Mouse (Mus musculus): ENCODE results near the gene Entpd1. TPM values are rescaled to one million over a fixed set of nuclear protein-coding genes. Genes with fewer than 3 reads are reported as not detected.
A peak's percentile ranks its signal among the peaks of the same experiment; 100 is the strongest.

The Entpd1 gene
- total RNA-seq, 1 experiment from 2014 or later = 54.4 TPM

DNA sequence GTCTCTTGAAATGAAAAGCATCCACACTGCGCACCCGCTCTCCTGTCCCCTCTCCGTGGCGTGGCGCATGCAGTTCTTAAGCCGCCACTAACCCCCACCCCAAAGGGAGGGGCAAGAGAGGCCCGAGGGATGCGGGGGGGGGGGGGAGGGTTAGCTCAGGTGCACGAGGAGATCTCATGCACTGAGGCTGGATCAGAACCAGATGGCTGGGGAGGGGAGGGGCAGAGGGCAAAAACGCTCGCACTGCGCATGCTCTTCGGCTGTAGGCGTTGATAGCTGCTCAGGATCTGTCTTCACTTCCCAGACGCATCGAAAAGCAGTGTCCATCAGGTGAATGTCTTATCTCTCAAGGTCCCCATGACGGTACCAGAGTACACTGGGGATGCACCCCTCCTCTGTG lies 136.4 kb downstream of the Entpd1 start, which contains the start of gene Cc2d2b:
Gene Cc2d2b, plus strand, starts transcription at position 195 of the 400 bp plus-strand sequence.
- ATAC-seq (replicated peaks; ENCODE audit: insufficient number of reproducible peaks, low FRiP score, low TSS enrichment, poor library complexity, severe bottlenecking) = no peak

DNA sequence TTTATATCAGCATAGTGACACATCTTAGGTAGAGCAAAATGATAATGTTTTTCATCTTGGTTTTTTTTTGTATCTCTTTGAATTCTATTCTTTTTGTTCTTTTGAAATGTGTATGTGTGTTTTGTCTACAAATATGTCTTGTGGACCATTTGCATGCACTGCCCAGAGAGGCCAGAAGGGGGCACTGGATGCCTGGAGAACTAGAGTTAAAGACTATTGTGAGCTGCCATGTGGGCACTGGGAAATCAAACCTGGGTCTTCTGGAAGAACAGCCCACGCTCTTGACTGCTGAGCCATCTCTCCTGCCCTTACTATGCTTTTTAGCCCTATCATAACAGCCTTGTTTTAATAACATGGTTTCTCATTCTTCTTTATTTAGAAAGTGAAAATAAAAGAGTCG lies 142.1 kb downstream of the Entpd1 start:
- peak; percentile 75 for ATAC-seq (replicated peaks; ENCODE audit: insufficient number of reproducible peaks, low FRiP score, low TSS enrichment, poor library complexity, severe bottlenecking)

DNA sequence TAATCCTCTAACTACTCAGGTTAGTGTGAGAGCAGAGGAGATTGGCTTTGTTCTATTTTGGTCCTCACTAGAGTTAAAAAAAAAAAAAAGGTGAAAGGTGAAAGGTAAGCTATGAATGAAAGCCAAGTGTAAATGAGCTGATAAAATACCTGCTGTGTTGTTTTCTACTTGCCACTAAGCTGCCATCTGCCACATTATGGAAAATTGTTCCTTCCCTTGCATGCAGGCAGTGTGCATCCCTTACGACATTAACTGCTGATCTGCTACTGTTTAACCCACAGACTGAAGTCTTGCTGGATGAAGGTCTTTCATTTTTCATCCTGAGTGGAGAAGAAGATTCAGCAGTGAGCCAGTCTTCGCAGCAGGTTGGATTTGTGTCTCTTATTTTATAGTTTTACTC lies 147.9 kb downstream of the Entpd1 start:
- ATAC-seq (replicated peaks; ENCODE audit: insufficient number of reproducible peaks, low FRiP score, low TSS enrichment, poor library complexity, severe bottlenecking) = no peak

DNA sequence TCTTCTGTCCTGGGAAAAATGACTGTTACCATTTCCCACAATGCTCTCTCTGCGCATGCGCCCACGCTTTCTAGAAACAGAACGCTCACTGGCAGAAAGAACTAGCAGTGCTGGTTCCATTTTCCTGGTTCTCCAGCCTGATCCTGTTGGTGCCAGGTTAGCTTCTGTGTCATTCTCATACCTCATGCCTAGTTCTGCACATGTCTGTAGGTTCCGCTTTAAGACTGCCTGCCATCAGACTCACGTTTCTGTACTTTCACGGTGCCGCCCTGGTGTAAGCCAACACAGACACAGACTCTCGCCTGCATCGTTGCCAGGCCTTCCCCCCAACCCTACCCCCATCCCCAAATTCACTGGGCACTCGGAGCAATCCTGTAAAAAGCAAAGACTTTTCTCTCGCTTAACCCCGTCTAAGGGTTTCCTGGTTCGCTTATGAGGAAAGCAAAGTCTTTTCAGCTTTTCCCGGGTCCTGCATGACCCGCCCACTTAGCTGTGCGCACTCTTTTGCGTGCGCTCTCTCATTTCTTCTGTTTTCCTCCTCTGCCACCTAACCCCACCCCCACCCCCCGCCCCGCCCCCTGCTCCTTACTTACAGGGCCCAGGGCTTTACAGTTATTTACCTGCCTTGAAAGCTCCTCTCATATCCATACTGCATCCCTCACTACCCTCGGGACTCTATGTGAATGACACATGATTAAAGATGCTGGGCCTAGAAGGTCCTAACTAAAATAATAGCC lies 150.0 kb downstream of the Entpd1 start:
- no peak for ATAC-seq (replicated peaks; ENCODE audit: insufficient number of reproducible peaks, low FRiP score, low TSS enrichment, poor library complexity, severe bottlenecking)

DNA sequence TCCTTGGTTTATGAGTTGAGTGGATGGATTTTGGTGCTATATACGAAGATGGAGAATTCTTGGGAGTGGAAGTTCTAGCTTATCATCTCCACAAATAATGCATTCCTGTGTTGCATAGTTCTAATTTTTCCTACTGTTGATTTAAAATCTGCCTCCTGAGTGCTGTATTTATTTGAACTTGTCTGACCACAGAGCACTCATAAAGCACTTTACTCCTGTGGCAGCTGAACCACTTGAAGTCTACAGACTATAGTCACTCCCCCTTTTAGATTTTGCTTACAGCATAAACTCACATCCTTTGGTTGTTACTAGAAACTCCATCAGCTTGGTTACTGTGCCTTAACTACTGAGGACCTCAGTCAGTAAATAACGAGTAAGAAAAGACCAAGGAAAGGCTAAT lies 155.0 kb downstream of the Entpd1 start:
- ATAC-seq (replicated peaks; ENCODE audit: insufficient number of reproducible peaks, low FRiP score, low TSS enrichment, poor library complexity, severe bottlenecking) = no peak

DNA sequence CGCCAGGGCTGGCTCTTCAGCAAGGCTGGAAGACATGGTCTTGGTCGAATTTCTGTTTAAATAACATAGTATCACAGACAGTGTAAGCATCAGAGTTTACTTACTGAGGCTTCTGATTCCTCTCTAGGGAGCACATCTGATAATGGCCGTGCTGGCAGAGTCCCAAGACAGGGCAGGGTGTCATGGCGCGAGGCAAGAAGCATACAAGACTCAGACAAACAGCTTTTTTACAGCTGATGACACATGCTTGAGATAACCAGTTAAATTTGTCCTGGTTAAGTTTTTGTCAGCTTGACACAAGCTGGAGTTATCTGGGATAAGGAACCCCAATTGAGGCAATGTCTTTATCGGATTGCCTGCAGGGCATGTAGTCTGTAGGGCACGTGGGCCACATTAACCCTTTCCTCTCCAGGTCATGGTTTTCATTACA lies 157.2 kb downstream of the Entpd1 start:
- no peak for ATAC-seq (replicated peaks; ENCODE audit: insufficient number of reproducible peaks, low FRiP score, low TSS enrichment, poor library complexity, severe bottlenecking)

DNA sequence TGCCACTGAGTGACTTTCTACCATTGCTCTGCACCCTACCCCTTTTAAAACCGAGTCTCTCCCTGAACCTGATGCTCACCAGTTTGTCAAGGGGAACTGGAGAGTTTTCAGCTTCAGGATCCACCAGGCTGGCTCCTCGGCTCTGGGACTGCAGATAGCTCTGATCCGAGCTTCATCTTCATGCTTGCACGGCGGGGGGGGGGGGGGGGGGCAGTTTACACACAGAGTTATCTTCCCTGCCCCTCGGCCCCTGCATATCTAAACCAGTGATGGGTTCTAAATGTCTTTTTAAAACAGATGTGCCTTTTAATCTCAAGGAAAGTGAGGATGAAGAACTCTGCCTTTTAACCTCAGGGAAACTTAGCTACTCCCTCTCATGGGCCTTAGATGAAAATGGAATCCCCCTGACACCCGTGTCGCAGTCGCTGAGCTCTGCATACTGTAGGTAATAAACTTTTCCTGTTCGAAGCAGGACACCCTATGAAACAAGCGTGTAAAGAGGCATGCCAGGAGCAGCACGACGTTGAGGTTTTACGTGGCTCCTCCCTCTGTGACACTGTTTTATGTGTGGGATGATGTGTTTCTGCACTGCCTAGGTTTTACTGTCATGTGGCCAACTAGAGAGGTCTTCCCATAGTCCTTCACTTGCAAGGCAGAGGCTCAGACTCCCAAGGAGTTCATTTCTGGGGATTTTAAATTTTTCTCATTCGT lies 176.0 kb downstream of the Entpd1 start:
- ATAC-seq (replicated peaks; ENCODE audit: insufficient number of reproducible peaks, low FRiP score, low TSS enrichment, poor library complexity, severe bottlenecking) = no peak

DNA sequence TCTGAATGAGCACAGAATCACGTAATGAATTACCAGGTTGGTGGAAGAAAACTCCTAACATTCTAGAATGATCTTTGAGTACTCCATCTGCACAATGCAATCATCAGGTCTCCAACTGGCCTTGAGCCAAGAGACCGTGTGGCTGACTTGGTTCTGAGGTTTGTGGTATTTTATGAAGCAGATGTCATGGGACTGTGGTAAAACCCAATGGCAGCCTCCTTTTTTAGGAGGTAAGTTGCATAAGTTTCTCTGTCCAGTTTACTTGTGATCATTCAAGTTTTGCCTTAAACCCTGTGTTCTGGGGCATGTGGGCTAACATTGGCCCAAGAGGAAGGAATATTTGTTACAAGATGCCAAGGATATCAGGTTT lies 176.5 kb downstream of the Entpd1 start:
- no peak for ATAC-seq (replicated peaks; ENCODE audit: insufficient number of reproducible peaks, low FRiP score, low TSS enrichment, poor library complexity, severe bottlenecking)

Other genes with a start within 250 kb of the Entpd1 start
- 12.4 to 20.6 TPM (median 19.8 TPM) in 3 replicates for gene Sorbs1, start 98.6 kb upstream of the Entpd1 start, total RNA-seq (2017)
- 14.1 to 26.9 TPM (median 21.1 TPM) in 3 replicates for gene Aldh18a1, start 23.9 kb upstream of the Entpd1 start, total RNA-seq (2017)
- 1.8 to 11.2 TPM (median 4.2 TPM) in 3 replicates for gene Tctn3, start 133 bp upstream of the Entpd1 start, total RNA-seq (2017)
- 0.53 to 3.2 TPM in 2 of 3 replicates, not detected in the other for gene Cc2d2b, start 136.4 kb downstream of the Entpd1 start, total RNA-seq (2017)
- gene Ccnj, start 218.9 kb downstream of the Entpd1 start, total RNA-seq (2017) = 4.8 to 11.1 TPM (median 4.9 TPM) in 3 replicates

All from monocyte, adult 5-6 weeks (primary cell).